Mouse (Mus musculus) hindbrain, embryonic 12.5 days (tissue): ENCODE data around the gene Timm8a2. TPM values are rescaled to one million over a fixed set of nuclear protein-coding genes. Genes with fewer than 3 reads are reported as not detected.

ENCODE experiments used
- ATAC-seq: fragments of 200-750 bp; cut with Nextera tagmentation; 2 replicates; pipeline ENCODE4 v1.8.0; 2017; ENCODE audit warnings: moderate TSS enrichment; ENCODE audit not compliant: low FRiP score
- H3K27ac ChIP-seq: fragments of 300-500 bp; sonication (generic); 2 replicates; pipeline ENCODE4 v1.5.1; 2016; ENCODE audit warnings: mild to moderate bottlenecking
- H3K27me3 ChIP-seq: fragments of 300-500 bp; sonication (generic); 2 replicates; pipeline ENCODE4 v1.6.1; 2016; ENCODE audit warnings: mild to moderate bottlenecking
- H3K36me3 ChIP-seq: fragments of 300-500 bp; sonication (generic); 2 replicates; pipeline ENCODE4 v1.6.1; 2016; ENCODE audit warnings: mild to moderate bottlenecking
- H3K4me1 ChIP-seq: fragments of 300-500 bp; sonication (generic); 2 replicates; pipeline ENCODE4 v1.6.1; 2016
- H3K4me2 ChIP-seq: fragments of 300-500 bp; sonication (generic); replicated peaks from 2 replicates; pipeline ENCODE4 v1.6.1; 2016; ENCODE audit warnings: mild to moderate bottlenecking
- H3K4me3 ChIP-seq: fragments of 300-500 bp; sonication (generic); 2 replicates; pipeline ENCODE4 v1.5.1; 2016; ENCODE audit warnings: mild to moderate bottlenecking
- H3K9ac ChIP-seq: fragments of 300-500 bp; sonication (generic); 2 replicates; pipeline ENCODE4 v1.6.1; 2016; ENCODE audit warnings: mild to moderate bottlenecking, moderate library complexity
- H3K9me3 ChIP-seq: fragments of 300-500 bp; sonication (generic); replicated peaks from 2 replicates; pipeline ENCODE4 v1.6.1; 2016; ENCODE audit warnings: mild to moderate bottlenecking
- WGBS: fragments of 180-500 bp; shearing (Covaris S2); methylation state at CpG from one replicate; pipeline ENCODE4 v1.1.7; 2016; 5-methylcytosine and 5-hydroxymethylcytosine counted together
- polyA plus RNA-seq: library from polyadenylated mRNA; unstranded; fragments of >200 nt; fragmentation: Nextera tagmentation; extraction: Ambion mirVana; gene quantifications from 2 replicates; pipeline ENCODE4 v1.2.1, GENCODE M21; 2016

The Timm8a2 gene
- polyA plus RNA-seq, 1 experiment from 2014 or later: not detected

DNA sequence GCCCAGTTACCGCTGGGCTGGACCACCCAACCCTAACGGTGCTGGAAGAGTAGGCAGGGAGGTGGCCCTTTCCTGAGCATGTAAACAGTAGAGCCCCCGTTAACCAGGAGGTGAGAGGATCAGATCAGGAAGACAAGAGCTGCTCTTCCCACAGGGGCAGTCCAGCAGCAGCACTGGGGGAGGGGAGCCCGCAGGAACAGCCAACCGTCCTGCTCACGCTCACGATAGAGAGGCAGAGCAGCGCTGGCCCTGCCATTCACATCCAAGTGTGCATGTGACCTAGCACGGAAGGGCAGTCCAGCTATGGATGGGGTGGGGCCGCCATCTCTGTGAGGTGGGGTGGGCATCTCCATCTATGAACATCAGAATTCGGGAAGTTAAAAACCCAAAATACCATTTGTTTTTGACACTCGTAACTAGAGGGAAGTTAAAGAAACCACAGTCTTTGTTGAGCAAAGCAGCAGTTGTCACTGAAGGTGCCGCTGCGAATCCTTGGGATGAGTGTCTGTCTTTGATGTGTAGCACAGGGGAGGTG is 21.0 kb upstream of the Timm8a2 start:
- H3K4me2 ChIP-seq: no peak overlapping the region
- no peak overlapping the region for H3K27ac ChIP-seq
- 83% methylated on average over 14 of the region's 14 CpGs for WGBS
- no peak overlapping the region for H3K4me3 ChIP-seq
- 0 out of 2 replicates have a peak, but pooled peaks cover 4% of the 10 kb centered on the region for H3K4me1 ChIP-seq
- H3K36me3 ChIP-seq: peaks cover 19% of the 10 kb centered on the region
- no peak for ATAC-seq
- no peaks in the 10 kb centered on the region for H3K27me3 ChIP-seq
- H3K9ac ChIP-seq: no peak overlapping the region
- H3K9me3 ChIP-seq: no peaks in the 10 kb centered on the region

DNA sequence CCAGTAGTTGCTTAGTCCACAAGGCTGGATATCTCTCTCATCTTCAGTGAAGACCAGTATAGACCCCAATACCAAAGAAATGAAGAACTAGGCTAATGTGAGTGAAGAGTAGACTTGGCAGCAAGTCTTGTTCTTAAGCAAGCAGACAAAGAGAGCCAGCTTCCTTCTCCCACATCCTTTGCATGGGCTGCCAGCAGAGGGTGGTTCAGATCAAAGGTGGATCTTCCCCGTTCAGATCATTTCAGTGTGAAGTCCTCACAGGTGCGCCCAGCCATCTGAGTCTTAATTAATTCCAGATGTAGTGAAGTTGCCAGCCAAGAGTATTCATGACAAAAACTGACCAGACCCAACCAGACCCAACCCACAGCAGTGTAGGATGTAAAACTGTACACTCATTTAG is 16.5 kb upstream of the Timm8a2 start:
- Histone ChIP-seq H3K36me3 (peaks cover 24% of the 10 kb centered on the region), H3K4me1 (no peaks in the 10 kb centered on the region), H3K4me2 (no peak overlapping the region), H3K9ac (no peak overlapping the region), H3K27me3 (no peaks in the 10 kb centered on the region), H3K4me3 (no peak overlapping the region), H3K27ac (no peak overlapping the region), H3K9me3 (no peaks in the 10 kb centered on the region)
- no peak for ATAC-seq
- WGBS: 82% methylated on average over 2 of the region's 2 CpGs

DNA sequence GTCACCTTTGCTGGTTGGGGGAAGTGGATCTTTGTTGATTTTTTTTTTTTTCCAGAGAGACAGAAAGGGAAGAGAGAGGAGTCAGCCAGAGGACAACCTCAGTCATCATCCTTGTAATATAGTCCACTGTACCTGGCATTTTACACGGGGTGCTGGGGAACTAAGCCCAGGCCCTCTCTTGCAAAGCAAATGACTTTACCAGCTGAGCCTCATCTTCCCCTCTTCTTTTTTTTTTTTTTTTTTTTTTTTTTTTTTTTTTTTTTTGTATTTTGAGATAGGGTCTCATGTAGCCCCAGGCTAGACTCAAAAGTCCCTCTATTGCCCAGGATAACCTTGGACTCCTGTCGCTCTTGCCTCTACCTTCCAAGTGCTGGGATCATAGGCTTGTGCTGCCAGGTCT is 15.1 kb upstream of the Timm8a2 start:
- no peak for ATAC-seq
- Histone ChIP-seq H3K9me3 (no peaks in the 10 kb centered on the region), H3K27me3 (no peaks in the 10 kb centered on the region), H3K9ac (no peak overlapping the region), H3K36me3 (peaks cover 29% of the 10 kb centered on the region), H3K27ac (no peak overlapping the region), H3K4me1 (no peaks in the 10 kb centered on the region), H3K4me3 (no peak overlapping the region), H3K4me2 (no peak overlapping the region)
- WGBS: 93% methylated on average over 2 of the region's 2 CpGs

DNA sequence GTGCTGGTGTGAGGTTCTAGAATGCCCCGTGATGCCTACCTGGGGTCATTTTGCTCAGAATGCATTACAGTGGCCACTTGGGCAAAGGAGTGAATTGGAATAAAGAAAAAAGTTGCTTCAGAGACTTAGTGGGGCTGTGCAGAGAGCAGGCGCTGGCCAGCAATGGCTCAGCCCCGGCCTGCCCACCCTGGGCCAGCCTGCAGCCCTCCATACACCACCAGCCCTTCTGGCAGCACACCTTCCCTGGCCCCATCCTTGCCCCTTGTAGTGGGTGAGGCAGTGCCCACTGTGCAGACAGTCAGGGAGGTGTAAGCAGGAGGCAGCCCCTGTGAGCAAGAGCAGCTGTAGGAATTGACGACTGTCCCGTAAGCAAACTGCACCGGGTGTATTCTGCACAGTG is 13.9 kb upstream of the Timm8a2 start:
- Histone ChIP-seq H3K4me3 (no peak overlapping the region), H3K4me2 (no peak overlapping the region), H3K27ac (no peak overlapping the region), H3K4me1 (no peaks in the 10 kb centered on the region), H3K9ac (no peak overlapping the region), H3K9me3 (no peaks in the 10 kb centered on the region), H3K36me3 (peaks cover 29% of the 10 kb centered on the region), H3K27me3 (no peaks in the 10 kb centered on the region)
- no peak for ATAC-seq
- WGBS: 97% methylated on average over 6 of the region's 6 CpGs

DNA sequence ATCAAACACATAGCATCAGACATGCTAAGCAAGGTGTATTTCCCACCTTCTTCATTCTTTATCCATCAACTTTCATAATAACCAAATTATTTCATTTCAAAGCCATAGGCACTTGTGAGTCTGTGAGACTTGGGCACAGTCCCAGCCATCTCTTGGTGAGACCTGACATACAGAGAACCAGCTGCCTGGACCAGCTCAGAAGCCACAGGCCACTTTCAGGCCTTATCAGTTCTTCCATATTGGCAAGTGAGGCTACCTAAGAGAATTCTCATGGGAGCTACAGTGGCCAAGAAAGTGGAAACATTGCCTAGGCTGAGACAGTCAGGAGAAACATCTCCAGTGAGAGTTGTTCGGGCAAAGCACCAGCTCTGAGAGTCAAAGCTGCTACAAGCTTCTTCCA is 11.4 kb upstream of the Timm8a2 start:
- H3K4me3 ChIP-seq: no peak overlapping the region
- ATAC-seq: no peak
- H3K9me3 ChIP-seq: no peaks in the 10 kb centered on the region
- no peak overlapping the region for H3K9ac ChIP-seq
- WGBS: 96% methylated on average over 1 of the region's 1 CpGs
- H3K4me2 ChIP-seq: no peak overlapping the region
- no peaks in the 10 kb centered on the region for H3K4me1 ChIP-seq
- no peak overlapping the region for H3K27ac ChIP-seq
- no peaks in the 10 kb centered on the region for H3K27me3 ChIP-seq
- peaks cover 29% of the 10 kb centered on the region for H3K36me3 ChIP-seq

DNA sequence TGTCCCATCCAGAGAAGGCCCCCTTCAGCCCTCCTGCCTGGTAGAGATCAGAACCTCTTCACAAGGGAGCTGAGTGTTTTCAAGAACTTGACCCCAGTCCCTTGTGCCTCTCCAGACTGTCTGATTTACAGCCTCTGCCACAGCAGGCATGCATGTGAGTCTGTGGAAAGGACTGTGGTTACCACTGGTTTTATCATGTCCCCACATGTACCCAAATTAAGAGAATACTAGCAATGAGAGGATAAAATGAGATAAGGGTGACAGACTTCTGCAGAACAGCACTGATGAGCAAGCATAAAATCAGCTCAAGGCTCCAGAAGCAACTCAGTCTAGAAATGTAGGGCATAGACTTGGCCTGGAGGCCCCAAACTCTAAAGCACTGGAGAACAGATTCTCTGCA is 10.5 kb upstream of the Timm8a2 start:
- Histone ChIP-seq H3K4me1 (no peaks in the 10 kb centered on the region), H3K36me3 (peaks cover 24% of the 10 kb centered on the region)
- no peak for ATAC-seq

DNA sequence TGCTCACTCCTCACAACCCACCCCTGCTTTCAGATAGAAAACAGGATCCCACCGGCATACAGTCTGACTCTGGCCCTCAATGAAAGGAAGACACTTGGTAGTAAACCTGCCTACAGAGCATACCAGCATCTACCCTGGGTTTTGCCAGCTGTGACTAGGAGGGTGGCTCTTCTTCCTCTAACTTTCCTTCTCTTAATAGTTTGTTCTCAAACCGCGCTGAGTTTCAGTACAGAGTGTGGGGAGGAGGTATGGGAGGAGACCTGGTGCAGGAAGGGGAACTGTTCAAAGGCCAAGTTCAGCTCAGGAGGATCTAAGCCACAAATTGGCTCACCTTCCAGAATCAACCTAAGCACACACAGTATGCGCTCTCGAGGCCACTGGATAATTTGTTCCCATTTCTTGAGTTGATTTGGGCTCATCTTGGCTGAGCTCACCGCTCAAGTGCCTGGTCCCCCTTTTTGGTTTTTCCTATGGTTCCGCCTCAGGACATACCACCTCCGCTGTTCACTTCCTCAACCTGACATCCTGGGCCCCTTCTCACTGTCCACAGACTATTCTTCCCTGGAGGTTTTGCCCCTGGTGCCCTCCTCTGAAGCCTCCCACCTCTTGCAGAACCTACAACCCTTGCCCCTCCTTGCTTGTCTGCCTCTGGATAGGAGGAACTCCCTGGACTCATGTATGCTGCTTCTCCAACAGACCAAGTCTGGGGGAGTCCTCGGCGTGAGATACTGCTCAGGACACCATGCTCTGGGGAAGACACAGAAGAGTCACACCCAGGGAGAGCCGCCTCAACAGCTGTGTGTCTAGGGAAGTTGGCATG is 5.3 kb upstream of the Timm8a2 start:
- Histone ChIP-seq H3K9me3 (no peaks in the 10 kb centered on the region), H3K4me1 (no peaks in the 10 kb centered on the region), H3K27me3 (no peaks in the 10 kb centered on the region), H3K27ac (no peak overlapping the region), H3K4me2 (no peak overlapping the region), H3K36me3 (no peaks in the 10 kb centered on the region), H3K9ac (no peak overlapping the region), H3K4me3 (no peak overlapping the region)
- 87% methylated on average over 11 of the region's 11 CpGs for WGBS
- ATAC-seq: no peak

More for the DNA sequence above, 10.5 kb upstream of the Timm8a2 start:
- H3K9me3 ChIP-seq: no peaks in the 10 kb centered on the region
- no peak overlapping the region for H3K27ac ChIP-seq
- no peak overlapping the region for H3K4me3 ChIP-seq
- no peak overlapping the region for H3K9ac ChIP-seq
- no peak overlapping the region for H3K4me2 ChIP-seq
- no peaks in the 10 kb centered on the region for H3K27me3 ChIP-seq

DNA sequence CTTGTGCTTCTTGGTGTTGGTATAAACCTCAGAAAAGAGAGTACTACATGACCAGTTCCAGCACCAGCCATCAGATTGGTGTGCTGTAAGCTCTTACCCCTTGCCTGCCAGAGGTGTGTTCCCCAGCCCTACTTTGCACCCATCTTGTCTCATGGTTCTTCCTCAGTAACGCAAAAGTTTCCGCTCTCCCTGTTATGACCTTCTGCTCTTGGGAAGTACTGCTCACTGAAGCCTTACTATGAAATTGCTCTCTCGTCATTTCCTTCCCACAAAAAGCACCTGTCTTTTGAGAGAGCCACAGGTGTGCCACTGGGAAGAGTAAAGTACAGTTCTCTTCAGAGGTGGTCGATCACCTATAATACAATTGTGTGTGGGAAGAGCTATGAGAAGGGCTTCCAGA is 4.6 kb upstream of the Timm8a2 start:
- Histone ChIP-seq H3K4me2 (no peak overlapping the region), H3K9ac (no peak overlapping the region), H3K9me3 (no peaks in the 10 kb centered on the region), H3K4me3 (no peak overlapping the region), H3K27me3 (no peaks in the 10 kb centered on the region), H3K4me1 (no peaks in the 10 kb centered on the region), H3K27ac (no peak overlapping the region), H3K36me3 (no peaks in the 10 kb centered on the region)
- 88% methylated on average over 4 of the region's 4 CpGs for WGBS
- ATAC-seq: no peak

DNA sequence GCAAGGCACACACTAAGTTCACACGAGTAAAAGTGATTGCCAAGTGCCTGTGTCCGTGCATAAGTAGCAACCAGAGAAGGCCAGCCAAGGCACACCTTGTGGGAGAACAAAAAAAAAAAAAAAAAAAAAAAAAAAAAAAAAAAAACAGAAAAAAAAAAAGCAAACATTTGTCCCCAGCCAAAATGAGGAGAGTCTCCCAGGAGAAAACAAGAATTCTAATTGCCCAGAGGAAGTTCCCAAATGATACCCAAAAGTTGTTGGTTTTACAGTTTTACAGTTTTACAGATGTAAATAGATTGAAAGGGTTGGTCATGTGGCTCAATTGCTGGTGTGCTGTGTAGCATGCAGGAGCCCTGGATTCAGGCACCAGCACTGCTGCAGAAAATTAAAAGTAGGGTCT is 2.4 kb upstream of the Timm8a2 start:
- Histone ChIP-seq H3K4me1 (no peaks in the 10 kb centered on the region), H3K27me3 (no peaks in the 10 kb centered on the region), H3K4me3 (no peak overlapping the region), H3K9ac (no peak overlapping the region), H3K27ac (no peak overlapping the region), H3K4me2 (no peak overlapping the region), H3K36me3 (no peaks in the 10 kb centered on the region), H3K9me3 (no peaks in the 10 kb centered on the region)
- ATAC-seq: no peak
- 85% methylated on average over 2 of the region's 2 CpGs for WGBS

DNA sequence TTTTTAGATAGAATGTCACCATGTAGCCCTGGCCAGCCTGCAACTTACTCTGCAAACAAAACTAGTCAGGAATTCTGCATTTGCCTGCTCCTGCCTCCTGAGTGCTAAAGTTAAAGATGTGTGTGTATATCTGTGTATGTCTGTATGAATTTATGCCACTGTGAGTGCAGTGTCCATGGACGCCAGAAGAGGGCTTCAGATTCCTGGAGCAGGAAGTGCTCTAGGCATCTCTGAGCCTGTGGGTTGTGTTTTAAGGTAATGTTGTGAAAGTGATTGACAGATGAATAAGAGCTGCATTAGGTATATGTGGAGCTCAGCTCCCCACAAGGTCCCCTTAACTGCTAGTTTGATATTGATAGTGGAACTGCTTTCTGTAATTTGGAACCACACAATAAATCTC is 707 bp downstream of the Timm8a2 start:
- no peak for ATAC-seq
- Histone ChIP-seq H3K4me1 (no peaks in the 10 kb centered on the region), H3K4me2 (no peak overlapping the region), H3K27me3 (no peaks in the 10 kb centered on the region), H3K4me3 (no peak overlapping the region), H3K9me3 (no peaks in the 10 kb centered on the region), H3K27ac (no peak overlapping the region), H3K9ac (no peak overlapping the region), H3K36me3 (no peaks in the 10 kb centered on the region)
- WGBS: 94% methylated on average over 1 of the region's 1 CpGs

DNA sequence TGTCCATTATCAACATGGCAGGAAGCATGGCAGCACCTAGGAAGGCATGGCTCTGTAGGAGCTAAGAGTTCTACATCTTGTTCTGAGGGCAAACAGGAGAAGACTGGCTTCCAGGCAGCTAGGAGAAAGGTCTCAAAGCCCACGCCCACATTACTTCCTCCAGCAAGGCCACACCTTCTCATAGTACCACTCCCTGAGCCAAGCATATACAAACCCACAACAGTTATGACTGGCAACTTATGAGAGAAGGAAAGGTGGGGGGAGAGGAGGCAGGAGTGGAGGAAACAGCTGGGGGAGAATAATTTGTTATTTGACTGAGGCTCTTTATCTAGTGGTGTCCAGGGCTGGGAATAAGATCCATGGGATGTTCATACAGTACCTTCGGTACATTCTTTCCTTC is 1.4 kb downstream of the Timm8a2 start:
- no peaks in the 10 kb centered on the region for H3K9me3 ChIP-seq
- H3K4me3 ChIP-seq: no peak overlapping the region
- no peak for ATAC-seq
- no peak overlapping the region for H3K9ac ChIP-seq
- H3K4me1 ChIP-seq: no peaks in the 10 kb centered on the region
- no peaks in the 10 kb centered on the region for H3K27me3 ChIP-seq
- H3K4me2 ChIP-seq: no peak overlapping the region
- WGBS: 91% methylated on average over 2 of the region's 2 CpGs
- H3K36me3 ChIP-seq: no peaks in the 10 kb centered on the region
- no peak overlapping the region for H3K27ac ChIP-seq

DNA sequence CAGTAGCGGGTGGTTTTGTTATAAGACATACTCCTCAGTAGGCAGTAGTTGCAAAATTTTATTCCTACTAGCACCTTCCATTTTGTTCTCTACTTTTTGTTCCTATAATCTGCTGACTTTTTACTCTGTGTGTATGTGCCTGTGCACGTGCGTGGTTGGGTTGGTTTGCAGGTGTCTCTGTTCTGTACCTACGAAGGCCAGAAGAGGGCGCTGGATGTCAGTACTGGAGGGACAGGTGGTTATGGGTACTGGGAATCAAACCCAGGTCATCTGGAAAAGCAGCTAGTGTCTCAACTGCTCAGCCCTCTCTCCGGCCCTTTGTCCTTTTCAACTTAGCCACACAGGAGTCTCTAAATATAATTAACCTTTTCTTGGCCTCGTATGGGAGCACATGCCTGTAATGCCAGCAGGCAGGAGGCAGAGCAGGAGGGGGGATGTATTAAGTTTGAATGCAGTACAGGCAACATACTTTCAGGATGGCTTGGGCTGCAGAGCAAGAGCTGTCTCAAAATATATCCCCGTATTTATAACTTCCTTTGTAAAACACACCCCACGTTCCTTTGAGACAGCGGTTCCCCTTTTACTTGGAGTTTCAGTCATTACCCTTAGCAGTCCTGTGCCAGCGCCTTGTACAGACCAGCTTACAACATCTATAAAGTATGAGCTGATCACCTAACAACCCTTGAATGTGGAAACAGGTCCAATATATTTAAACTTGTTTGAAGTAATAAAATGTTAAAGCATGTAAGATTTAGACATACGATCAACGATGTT is 4.6 kb downstream of the Timm8a2 start:
- 88% methylated on average over 13 of the region's 13 CpGs for WGBS
- H3K27ac ChIP-seq: no peak overlapping the region
- no peak overlapping the region for H3K4me3 ChIP-seq
- no peaks in the 10 kb centered on the region for H3K36me3 ChIP-seq
- no peak overlapping the region for H3K9ac ChIP-seq
- no peaks in the 10 kb centered on the region for H3K4me1 ChIP-seq
- no peak for ATAC-seq
- H3K27me3 ChIP-seq: no peaks in the 10 kb centered on the region
- H3K4me2 ChIP-seq: no peak overlapping the region
- no peaks in the 10 kb centered on the region for H3K9me3 ChIP-seq
